Mouse (Mus musculus) thymus, adult 2 months (tissue): ENCODE data around the gene 4930539E08Rik. TPM values are rescaled to one million over a fixed set of nuclear protein-coding genes. Genes with fewer than 3 reads are reported as not detected.

Source experiments
- DNase-seq: peaks from one replicate; pipeline ENCODE4 v3.0.0; 2021
- H3K27ac ChIP-seq: fragments of 200-500 bp; 2 replicates; pipeline ENCODE4 v1.5.1; 2012; ENCODE audit warnings: low read length, control low read depth; ENCODE audit not compliant: control insufficient read depth, insufficient read depth
- H3K27me3 ChIP-seq: fragments of 200-500 bp; 2 replicates; pipeline ENCODE4 v1.6.1; 2012; ENCODE audit warnings: mild to moderate bottlenecking, low read length, moderate library complexity, mixed read lengths; ENCODE audit not compliant: control insufficient read depth, insufficient read depth
- H3K36me3 ChIP-seq: fragments of 200-500 bp; 2 replicates; pipeline ENCODE4 v1.6.1; 2012; ENCODE audit warnings: mild to moderate bottlenecking, low read length, moderate library complexity; ENCODE audit not compliant: control insufficient read depth, insufficient read depth
- H3K4me1 ChIP-seq: fragments of 200-500 bp; replicated peaks from 2 replicates; pipeline ENCODE4 v1.6.1; 2012; ENCODE audit warnings: low read length; ENCODE audit not compliant: control insufficient read depth, insufficient read depth
- H3K4me3 ChIP-seq: fragments of 200-500 bp; 2 replicates; pipeline ENCODE4 v1.5.1; 2012; ENCODE audit warnings: mild to moderate bottlenecking, low read length, control low read depth, moderate library complexity; ENCODE audit not compliant: control insufficient read depth, insufficient read depth
- CTCF ChIP-seq: fragments of 200-500 bp; IDR thresholded peaks from 2 replicates; pipeline ENCODE4 v1.5.1; 2012; ENCODE audit warnings: mild to moderate bottlenecking, control low read depth, low read length, moderate library complexity, borderline replicate concordance; ENCODE audit not compliant: control insufficient read depth, poor library complexity, insufficient read depth; ENCODE audit errors: extremely low read depth
- POLR2A ChIP-seq: fragments of 200-500 bp; IDR thresholded peaks from 2 replicates; pipeline ENCODE4 v1.6.1; 2012; ENCODE audit warnings: mild to moderate bottlenecking, low read length, control low read depth, moderate library complexity; ENCODE audit not compliant: control insufficient read depth, poor library complexity, insufficient read depth; ENCODE audit errors: extremely low read depth
- WGBS: fragments of 180-500 bp; shearing (Covaris S2); methylation state at CpG from one replicate; pipeline ENCODE4 v1.1.7; 2018; 5-methylcytosine and 5-hydroxymethylcytosine counted together
- polyA plus RNA-seq: library from polyadenylated mRNA; depleted of rRNA; stranded (reverse); fragments of >200 nt; gene quantifications from 2 replicates; pipeline ENCODE4 v1.2.3, GENCODE M21; 2012

The 4930539E08Rik gene
- polyA plus RNA-seq, 1 experiment: 6.8 TPM

- H3K27me3 ChIP-seq: no peaks in the 10 kb centered on the region
- no peak overlapping the region for H3K27ac ChIP-seq
- no peak for TF ChIP-seq CTCF
- no peak for TF ChIP-seq POLR2A
- H3K4me1 ChIP-seq: no peaks in the 10 kb centered on the region; the same call in 1 of the 2 replicates
- DNase-seq: no peak
- WGBS: 89% methylated on average over 5 of the region's 5 CpGs
- no peaks in the 10 kb centered on the region for H3K36me3 ChIP-seq
- no peak overlapping the region for H3K4me3 ChIP-seq
Measured at GRCm38 (mm10) chr17:28876331-28876730, 38.8 kb downstream of the 4930539E08Rik start.

GRCm38 (mm10) chr17:28875316-28875715 lies 39.8 kb downstream of the 4930539E08Rik start:
- Histone ChIP-seq H3K27ac (no peak overlapping the region), H3K27me3 (no peaks in the 10 kb centered on the region)
- WGBS: 96% methylated on average over 8 of the region's 8 CpGs

GRCm38 (mm10) chr17:28874825-28875224 lies 40.3 kb downstream of the 4930539E08Rik start:
- no peak for DNase-seq

More at GRCm38 (mm10) chr17:28875316-28875715, 39.8 kb downstream of the 4930539E08Rik start:
- no peak for DNase-seq
- Histone ChIP-seq H3K4me1 (no peaks in the 10 kb centered on the region; the same call in 1 of the 2 replicates), H3K4me3 (no peak overlapping the region), H3K36me3 (no peaks in the 10 kb centered on the region)
- TF ChIP-seq CTCF (no peak), POLR2A (no peak)

DNA sequence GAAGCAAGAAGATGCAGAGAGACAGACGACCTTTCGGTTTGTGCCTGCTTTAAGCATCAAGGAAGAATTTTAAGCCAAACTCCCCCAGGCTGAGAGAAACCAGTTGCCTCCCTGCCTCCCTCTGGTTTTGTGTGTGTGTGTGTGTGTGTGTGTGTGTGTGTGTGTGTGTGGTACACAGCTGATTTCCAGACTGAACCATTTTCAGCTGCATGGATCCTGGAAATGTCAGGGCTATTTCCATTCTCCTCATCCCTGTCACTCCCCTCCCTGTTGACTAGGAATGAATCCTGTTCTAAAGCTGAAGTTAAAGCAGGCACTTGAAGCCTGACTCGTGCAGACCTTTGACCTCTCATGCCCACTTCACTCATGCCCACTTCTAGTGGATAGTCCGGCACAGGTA lies 40.9 kb downstream of the 4930539E08Rik start:
- Histone ChIP-seq H3K27me3 (no peaks in the 10 kb centered on the region), H3K27ac (no peak overlapping the region), H3K4me1 (no peaks in the 10 kb centered on the region; the same call in 1 of the 2 replicates), H3K4me3 (no peak overlapping the region), H3K36me3 (no peaks in the 10 kb centered on the region)
- TF ChIP-seq CTCF (no peak), POLR2A (no peak)
- no peak for DNase-seq
- WGBS: 92% methylated on average over 4 of the region's 4 CpGs

More at GRCm38 (mm10) chr17:28874825-28875224, 40.3 kb downstream of the 4930539E08Rik start:
- Histone ChIP-seq H3K4me3 (no peak overlapping the region), H3K27me3 (no peaks in the 10 kb centered on the region), H3K36me3 (no peaks in the 10 kb centered on the region), H3K4me1 (no peaks in the 10 kb centered on the region; the same call in 1 of the 2 replicates), H3K27ac (no peak overlapping the region)
- TF ChIP-seq POLR2A (no peak), CTCF (no peak)
- WGBS: 60% methylated on average over 7 of the region's 7 CpGs

- Histone ChIP-seq H3K27me3 (no peaks in the 10 kb centered on the region), H3K27ac (no peak overlapping the region), H3K4me1 (no peaks in the 10 kb centered on the region; the same call in 1 of the 2 replicates), H3K4me3 (no peak overlapping the region), H3K36me3 (no peaks in the 10 kb centered on the region)
- TF ChIP-seq POLR2A (no peak), CTCF (no peak)
- DNase-seq: no peak
- 90% methylated on average over 7 of the region's 7 CpGs for WGBS
Measured at GRCm38 (mm10) chr17:28872322-28872721, 42.8 kb downstream of the 4930539E08Rik start.

DNA sequence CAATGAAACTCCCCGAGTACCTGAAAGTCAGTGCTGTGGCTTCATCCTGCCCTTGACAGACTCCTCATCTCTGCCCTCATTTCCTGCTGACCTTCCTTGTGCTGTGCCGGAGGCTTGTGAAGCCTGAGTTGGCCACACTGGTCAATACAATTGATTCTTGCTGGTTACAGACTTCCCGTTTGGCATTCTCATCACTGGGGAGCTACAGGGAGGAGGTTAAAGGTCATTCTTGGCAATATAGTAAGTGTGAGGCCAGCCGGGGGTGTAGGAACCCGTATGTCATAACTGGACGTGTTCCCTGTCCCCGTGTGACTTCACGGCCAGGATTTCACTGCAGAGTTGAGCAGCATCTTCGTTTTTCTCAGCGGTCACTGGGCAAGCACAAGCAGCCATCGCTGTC lies 43.3 kb downstream of the 4930539E08Rik start:
- Histone ChIP-seq H3K27me3 (no peaks in the 10 kb centered on the region), H3K4me3 (no peak overlapping the region), H3K4me1 (no peaks in the 10 kb centered on the region; the same call in 1 of the 2 replicates), H3K36me3 (no peaks in the 10 kb centered on the region), H3K27ac (no peak overlapping the region)
- WGBS: 76% methylated on average over 11 of the region's 11 CpGs
- TF ChIP-seq POLR2A (no peak), CTCF (no peak)
- DNase-seq: no peak

DNA sequence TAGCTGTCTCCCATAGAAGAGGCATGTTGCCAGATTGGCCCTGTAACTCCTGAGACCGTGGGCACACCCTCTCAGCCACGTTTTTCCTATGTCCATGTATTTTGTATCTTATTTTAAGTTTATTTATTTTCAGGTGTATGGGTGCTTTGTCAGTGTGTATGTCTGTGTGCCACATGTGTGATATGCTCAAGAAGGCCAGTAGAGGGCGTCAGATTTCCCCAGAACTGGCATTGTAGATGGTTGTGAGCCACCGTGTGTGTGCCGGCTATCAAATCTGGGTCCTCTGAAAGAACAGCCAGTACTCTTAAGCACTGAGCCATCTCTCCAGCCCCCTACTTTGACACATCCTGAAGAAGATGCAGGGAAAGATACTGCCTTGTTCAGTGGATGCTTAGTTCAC lies 44.7 kb downstream of the 4930539E08Rik start:
- DNase-seq: no peak
- no peak for TF ChIP-seq POLR2A
- TF ChIP-seq CTCF: no peak
- WGBS: 83% methylated on average over 5 of the region's 5 CpGs
- Histone ChIP-seq H3K36me3 (no peaks in the 10 kb centered on the region), H3K4me3 (no peak overlapping the region), H3K27ac (no peak overlapping the region), H3K27me3 (no peaks in the 10 kb centered on the region), H3K4me1 (no peaks in the 10 kb centered on the region)
